Mouse (Mus musculus) heart, adult 9 months (tissue): ENCODE results near the gene Smim24.

Source experiments
- DNase-seq, 2 experiments: peaks; one replicate each; pipeline ENCODE4 v3.0.0; 2022; ENCODE audit warnings: low spot score in 2 of 2

The Smim24 gene

DNA sequence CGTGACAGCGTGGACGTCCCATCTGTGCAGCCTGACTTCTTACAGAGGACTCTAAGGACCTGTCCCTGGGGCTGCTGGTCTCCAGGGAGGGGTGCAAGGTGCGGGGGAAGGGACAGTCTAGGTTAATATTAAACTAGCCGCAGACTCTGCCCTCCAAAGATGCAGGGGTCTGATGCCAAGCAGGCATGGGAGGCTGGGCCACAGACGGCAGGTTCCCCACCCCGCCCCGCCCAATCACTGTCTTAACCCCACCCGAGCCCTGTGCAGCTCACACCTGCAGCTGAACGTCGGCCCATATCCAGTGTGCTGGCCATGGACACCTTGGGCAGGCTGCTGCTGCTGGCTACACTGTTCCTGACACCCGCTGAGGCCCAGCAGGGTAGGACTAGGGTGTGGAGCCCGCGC is at the start of gene Smim24:
Gene Smim24, plus strand, starts transcription at position 271 of the 405 bp plus-strand sequence.
- no peak for DNase-seq

GRCm38 (mm10) chr10:81344421-81345161 is 48.3 kb upstream of the Smim24 start:
- DNase-seq: no peak

DNA sequence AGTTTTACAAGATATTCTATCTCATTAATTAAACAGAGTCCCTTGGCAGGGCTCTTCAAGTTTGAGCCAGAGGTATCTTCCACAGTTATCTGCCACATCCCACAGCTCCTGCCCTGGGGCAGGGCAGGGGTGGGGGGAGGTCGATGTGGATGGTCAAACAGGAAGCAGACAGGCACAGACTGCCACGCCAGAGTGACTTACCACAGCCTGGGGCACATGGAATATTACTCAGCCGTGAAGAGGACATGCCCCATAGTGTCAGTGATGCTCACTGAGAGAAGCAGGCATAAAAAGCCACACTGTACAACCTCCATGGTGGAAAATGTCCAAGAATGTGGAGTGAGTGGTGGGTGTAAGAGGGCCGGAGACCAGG is 47.7 kb upstream of the Smim24 start:
- no peak for DNase-seq

GRCm38 (mm10) chr10:81346453-81347067 is 46.3 kb upstream of the Smim24 start:
- DNase-seq: no peak

DNA sequence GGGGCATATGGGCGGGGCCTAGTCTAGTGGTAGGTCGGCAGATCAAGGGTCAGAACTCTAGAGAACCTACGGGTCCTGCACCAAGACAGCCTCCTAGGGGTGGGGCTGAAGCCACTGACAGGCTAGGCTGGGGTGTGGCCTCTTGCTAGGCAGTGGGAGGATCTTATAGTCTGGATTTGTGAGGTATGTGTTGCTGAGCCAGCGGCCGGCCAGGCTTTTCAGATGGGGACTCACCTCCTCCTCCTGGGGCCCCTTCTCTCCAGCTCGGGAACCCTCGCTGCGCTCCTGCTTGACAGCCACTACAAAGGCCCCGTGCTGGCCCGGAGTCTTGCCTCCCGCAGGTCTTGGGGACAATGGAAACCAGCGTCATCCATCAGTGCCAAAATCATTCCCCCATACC is 43.7 kb upstream of the Smim24 start:
- no peak for DNase-seq

DNA sequence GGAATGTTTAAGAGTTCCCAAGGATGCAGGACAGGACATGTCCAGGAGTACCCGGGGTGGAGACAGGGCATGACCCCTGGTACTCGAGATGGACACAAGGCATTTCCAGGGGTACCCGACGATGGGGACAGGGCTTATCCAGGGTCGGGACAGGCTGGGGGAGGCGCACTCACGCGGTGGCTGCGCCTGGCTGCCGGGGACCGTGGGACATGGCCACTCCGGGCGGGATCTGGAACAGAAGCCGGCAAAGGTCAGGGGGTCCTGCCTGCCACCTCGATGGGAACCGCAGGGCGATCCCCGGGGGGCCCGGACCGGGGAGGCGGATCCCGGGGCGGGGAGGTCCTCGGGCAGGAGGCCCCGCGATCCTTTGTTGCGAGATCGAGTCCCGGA is 42.9 kb upstream of the Smim24 start:
- DNase-seq: no peak

- DNase-seq: peak; percentile 99 to 100
These were observed 42.3 kb upstream of the Smim24 start, which contains the start of gene Hmg20b for GRCm38 (mm10) chr10:81350351-81351063. Hmg20b (minus strand) TSS chr10:81350480.

GRCm38 (mm10) chr10:81351678-81352291 is 41.1 kb upstream of the Smim24 start:
- DNase-seq: no peak

DNA sequence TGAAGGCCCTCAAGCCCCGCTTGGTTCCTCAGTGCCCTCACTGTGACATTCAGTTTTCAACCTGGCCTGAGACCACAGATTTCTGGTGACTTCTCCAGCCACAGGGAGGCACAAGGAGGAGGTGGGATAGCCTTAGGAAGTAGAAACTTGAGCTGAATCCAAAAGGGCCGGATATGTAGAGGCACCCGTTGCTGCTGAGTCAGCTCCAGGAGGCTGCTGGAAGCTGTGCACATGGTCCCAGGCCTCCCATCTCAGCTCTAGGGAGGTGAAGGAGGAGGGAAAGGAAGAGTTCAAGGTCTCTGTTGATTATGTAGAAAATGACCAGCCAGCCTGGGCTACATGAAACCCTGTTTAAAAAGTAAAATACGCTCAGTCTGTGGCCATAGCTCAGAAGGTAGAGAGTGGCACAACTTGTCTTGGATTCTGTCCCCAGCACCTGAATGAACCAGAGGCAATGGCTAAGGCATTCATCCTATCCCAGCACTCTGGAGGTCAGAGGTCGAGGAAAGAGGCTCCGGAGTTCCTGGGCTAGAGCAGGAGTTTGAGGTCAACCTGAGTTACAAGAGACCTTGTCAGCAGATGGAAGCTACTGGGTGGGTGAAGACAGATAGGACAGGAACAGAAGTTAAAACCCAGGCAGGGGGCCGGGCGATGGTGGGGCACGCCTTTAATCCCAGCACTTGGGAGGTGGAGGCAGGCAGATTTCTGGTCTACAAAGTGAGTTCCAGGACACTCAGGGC is 37.9 kb upstream of the Smim24 start:
- DNase-seq: no peak

GRCm38 (mm10) chr10:81355533-81355932 is 37.3 kb upstream of the Smim24 start:
- no peak for DNase-seq

DNA sequence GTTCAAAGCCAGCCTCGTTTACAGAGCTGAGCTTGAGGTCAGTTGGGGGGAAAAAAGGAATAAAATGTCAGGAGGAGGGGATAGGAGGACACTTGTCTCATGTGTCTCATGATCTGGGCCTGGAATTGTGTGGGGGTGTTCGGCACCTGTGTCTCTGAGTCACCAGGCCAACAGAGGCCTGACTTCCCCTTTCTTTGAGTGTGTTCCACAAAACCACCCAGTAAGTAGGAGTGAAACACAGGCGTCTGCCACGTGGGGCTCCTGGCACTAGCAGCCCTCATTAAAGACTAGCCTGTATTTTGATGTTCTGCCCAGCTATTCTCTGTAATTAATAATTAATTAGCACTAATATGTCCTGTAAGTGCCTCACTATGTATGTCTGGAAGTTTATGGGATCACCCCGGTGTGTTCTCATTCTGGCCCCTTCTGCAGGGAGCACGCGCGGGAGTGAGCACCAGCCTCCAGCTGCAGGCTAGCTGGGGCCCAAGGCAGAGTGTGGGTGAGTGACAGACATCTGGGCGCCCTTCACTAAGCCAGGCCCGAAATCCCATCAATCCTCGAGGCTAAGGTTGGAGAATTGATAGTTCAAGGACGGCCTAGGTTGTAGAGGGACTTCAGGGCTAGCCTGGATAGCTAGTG is 36.4 kb upstream of the Smim24 start:
- DNase-seq: no peak

GRCm38 (mm10) chr10:81356991-81357844 is 35.6 kb upstream of the Smim24 start, which contains the start of gene Mfsd12:
Mfsd12 (plus strand) TSS chr10:81357491.
- peak; percentile 86 to 90 for DNase-seq

DNA sequence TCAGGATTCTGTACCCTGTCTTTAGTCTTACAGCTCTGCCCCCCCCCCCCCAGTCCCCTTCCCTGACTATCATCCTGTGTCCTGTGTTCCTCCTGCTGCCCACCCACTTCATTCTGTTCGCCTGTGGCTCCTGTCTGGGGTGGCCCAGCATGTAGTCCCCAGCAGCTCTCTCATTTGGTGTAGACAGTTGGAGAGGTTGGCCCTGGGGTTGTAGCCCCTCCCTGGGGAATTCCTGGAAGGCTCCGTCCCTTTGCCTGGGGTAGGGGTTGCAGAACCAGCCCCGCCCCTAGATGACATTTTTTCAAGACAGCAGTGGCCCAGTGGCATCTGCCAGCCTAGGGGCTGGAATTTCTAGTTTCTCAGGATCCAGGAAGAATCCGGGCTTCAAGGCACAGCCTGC is 34.6 kb upstream of the Smim24 start:
- no peak for DNase-seq

- no peak for DNase-seq
These were observed 34.0 kb upstream of the Smim24 start for GRCm38 (mm10) chr10:81358841-81359240.

- DNase-seq: no peak
These were observed 32.1 kb upstream of the Smim24 start for GRCm38 (mm10) chr10:81360721-81361120.

DNA sequence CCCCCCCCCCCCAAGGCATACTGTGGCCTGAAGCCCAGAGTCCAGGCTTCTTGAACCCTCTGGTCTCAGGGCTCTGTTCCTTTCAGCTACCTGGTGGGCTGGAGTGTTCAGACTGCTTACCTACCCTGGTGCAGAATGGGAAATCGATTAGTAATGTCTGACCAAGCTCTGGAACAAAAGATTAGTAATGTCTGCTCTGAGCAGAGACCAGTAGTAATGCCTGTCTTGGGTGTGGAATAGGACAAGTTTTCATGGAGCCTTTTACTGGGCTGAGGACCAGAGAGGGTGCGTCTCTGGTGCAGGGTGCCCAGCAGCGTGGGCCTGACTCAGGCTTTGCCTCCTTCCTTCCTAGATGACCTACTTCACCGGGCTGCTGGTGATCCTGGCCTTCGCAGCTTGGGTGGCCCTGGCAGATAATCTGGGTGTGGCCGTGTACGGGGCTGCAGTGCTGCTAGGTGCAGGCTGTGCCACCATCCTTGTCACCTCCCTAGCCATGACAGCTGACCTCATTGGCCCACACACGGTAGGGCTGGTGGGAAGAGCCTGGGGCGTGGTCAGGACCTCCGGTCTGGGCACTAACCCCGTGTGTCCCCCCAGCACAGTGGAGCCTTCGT is 30.4 kb upstream of the Smim24 start:
- no peak for DNase-seq

DNA sequence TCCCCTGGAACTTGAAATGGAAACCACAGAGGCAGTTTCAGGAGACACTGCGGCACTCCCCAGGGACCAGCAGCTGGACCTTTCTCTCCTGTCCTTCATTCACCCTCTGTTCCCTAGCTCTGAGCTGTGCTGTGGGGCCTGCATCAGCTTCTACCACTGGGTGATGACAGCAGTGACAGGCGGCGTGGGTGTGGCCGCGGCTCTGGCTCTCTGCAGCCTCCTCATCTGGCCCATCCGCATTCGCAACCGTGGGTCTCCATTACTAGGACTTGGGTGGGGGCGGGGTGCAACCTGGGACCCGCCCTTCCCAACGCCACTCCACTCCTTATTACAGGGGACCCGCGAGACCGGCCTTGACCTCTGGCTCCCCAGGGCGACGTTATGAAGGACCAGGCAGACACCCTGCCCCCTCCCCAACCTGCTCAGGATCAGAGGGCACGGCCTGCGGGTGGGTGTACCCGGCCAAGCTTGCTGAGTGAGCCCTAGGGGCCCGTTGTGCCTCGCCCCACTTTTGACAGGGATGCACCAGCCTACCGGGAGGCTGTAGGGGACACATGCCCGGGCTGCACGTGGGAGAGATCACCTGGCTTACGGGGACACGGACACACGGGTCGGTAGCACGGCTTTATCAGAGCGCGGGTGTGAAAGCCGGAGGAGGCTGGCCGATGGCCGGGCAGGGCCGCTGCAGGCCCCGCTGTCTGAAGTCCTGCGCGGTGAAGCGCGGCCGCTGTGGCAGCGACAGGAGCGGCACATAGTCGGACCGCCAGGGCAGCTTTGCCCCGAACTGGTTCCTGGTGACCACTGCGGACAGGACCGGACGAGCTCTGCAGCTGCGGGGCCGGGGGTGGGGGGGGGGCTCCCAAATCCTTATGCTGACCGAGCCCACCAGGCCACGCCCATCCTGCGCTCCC is 29.2 kb upstream of the Smim24 start:
- peak in 1 of 2 experiments; percentile 65 for DNase-seq

- no peak for DNase-seq
These were observed 28.2 kb upstream of the Smim24 start for GRCm38 (mm10) chr10:81364666-81365065.

DNA sequence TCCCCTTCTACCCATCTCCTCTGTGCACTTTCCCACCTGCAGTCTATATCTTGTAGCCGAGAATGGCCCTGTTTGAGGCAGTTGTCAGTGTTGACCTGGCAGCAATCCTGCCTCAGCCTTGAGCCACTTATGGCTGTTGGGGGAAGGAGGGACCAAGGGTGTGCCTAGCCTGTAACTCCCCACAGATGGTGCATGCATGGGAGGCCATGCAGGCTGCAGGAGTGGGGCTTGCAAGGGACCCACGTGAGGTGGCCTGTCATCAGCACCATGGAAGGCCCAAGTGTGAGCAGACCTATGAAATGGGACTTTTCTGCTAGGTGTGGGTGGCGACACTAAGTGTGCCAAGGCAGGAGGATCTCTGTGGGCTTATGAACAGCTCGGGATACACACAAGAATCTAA is 27.8 kb upstream of the Smim24 start:
- no peak for DNase-seq
